Mouse (Mus musculus) gastrocnemius, postnatal 10 days (tissue): ENCODE measurements around the gene Tpm1. TPM values are rescaled to one million over a fixed set of nuclear protein-coding genes. Genes with fewer than 3 reads are reported as not detected.

Source experiments
- DNase-seq: peaks from one replicate; pipeline ENCODE4 v3.0.0; 2021; ENCODE audit warnings: mixed read lengths
- total RNA-seq, 2 experiments: library from RNA; stranded (reverse); gene quantifications; 2 replicates each; pipeline ENCODE4 v1.2.3; 2021

The Tpm1 gene
- total RNA-seq, 2 experiments from 2014 or later = 16,629 to 18,397 TPM

DNA sequence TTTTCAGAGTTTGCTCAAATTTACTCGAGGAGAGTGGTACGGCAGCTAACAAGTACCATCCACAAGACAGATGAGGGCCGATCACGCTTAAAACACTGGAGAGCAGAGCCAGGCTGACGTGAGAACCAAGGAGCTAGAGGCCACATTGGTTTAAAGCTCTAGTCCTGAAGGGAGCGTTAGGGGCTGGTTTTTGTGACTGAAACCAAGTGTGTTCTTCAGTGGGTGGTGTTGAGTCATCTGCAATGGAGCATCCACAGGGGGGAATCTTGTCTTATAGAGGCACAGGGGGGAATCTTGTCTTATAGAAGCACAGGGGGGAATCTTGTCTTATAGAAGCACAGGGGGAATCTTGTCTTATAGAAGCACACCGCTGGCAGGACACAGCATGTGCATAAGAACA, 22.3 kb downstream of the Tpm1 start:
- no peak for DNase-seq

DNA sequence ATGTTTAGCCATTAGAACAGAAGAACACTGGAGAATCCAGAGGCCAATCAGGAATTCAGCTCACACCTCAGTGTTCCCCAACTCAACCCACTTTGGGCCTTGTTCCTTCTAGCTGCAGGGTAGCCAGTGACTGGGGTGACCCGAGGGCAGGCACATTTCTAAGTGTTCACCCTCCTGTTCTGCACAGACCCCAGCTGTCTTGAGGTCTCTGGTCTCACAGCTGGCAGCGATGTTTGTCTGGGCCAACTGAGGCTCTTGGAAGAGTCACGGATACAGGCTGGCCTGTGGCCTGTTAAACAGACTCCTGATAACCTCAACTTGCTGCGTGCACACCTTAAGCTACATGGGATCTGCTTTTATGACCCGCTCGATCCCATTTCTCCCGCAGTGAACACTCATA, 23.1 kb downstream of the Tpm1 start:
- DNase-seq = peak; percentile 53

GRCm38 (mm10) chr9:67024889-67025692, 24.1 kb downstream of the Tpm1 start:
- peak; percentile 57 for DNase-seq

- DNase-seq = no peak
Measured at GRCm38 (mm10) chr9:67023371-67023770, 25.8 kb downstream of the Tpm1 start.

- DNase-seq = no peak
Measured at GRCm38 (mm10) chr9:67020063-67020462, 29.1 kb downstream of the Tpm1 start.

DNA sequence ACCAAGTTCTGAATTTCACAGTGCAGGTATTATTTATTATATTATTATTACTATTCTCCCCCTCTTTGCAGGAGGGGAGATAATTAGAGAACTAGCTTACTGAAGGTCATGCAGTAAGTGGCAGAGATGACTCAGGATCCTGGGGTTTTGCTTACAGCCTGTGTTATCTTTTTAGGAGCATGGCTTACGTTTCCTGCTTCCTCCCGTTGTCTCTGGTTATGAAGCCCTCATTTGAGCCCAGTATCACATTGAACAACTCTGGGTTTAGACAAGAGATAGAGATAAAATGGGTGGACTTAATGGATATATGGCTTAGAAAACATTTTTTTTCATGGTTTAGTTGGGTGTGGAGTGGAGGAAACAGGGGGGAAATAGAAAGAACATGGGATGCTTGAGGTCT, 35.7 kb downstream of the Tpm1 start:
- no peak for DNase-seq

- peak; percentile 87 for DNase-seq
Measured at GRCm38 (mm10) chr9:67012470-67012869, 36.7 kb downstream of the Tpm1 start.

DNA sequence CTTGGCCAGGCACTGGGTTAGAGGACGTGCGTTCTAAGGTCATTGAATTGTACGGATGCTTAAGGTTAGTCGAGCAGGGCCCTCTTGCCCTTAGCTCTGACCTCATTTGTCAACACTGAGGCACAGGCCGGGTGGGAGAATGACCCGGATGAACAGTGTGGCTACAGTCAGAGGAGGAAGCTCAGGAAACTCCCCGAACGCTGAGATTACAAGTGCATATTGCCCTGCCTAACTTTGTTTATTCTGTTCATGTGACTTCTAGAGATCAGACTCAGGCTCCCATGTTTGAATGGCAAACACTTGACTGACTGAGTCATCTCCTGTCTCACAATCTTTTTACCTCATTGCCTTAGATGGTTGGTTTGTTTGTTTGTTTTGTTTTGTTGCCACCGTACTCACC, 37.7 kb downstream of the Tpm1 start:
- no peak for DNase-seq

DNA sequence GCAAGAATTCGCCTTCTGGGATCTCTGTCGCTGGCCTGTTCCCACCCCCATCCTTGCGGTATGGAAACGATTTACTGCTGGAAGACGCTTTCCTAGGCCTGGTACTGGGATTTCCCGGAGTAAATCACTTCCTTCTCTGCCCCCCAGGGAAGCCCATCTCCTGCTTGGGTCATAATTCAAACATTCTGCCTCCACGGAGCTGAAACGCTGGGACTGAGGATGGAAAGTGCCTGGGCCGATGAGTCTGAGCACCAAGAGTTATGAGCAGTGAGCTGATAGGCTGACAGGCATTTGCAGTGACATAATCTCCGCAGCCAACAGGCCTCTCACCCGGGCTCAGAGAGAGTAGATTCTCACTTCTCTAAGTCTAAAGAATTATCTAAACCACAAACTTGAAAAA, 40.4 kb downstream of the Tpm1 start:
- no peak for DNase-seq

DNA sequence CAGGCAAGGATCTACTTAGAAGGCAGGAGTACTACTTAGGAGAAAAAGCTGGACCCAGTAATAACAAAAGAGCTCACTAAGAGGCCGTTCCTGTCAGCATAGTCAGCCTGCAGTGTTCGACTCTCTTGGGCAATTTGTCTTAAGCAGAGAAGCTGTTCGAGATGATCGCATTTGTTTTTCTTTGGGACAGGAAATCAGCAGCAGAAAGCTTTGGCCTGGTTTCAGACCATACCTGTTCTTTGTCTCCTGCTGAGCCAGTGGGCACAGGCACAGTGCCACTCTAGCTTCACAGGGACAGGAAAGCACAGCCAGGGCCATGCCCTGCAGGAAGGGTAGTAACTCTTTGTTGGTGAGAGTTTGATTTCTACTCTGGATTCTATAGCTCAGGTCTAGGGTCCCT, 42.8 kb downstream of the Tpm1 start:
- no peak for DNase-seq

GRCm38 (mm10) chr9:67005161-67005742, 44.0 kb downstream of the Tpm1 start:
- DNase-seq = no peak

DNA sequence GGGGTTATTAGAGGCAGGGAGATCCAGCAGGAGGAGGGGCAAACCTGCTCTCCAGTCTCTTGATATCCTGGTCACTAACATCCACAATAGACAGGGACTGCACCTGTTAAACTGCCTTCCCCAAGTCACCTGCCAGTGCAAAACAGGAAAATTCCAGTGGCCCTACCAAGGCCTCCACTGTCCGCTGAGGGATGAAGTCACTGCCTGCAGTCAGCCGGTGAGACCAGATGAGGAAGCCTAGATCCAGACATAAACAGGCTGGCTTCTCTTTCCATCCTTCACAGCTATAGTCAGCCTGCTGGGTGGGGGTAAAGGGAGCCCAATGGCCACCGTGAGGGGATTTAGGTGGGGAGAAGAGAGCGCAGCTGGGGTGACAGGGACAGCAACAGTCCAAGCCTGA, 45.5 kb downstream of the Tpm1 start:
- no peak for DNase-seq

DNA sequence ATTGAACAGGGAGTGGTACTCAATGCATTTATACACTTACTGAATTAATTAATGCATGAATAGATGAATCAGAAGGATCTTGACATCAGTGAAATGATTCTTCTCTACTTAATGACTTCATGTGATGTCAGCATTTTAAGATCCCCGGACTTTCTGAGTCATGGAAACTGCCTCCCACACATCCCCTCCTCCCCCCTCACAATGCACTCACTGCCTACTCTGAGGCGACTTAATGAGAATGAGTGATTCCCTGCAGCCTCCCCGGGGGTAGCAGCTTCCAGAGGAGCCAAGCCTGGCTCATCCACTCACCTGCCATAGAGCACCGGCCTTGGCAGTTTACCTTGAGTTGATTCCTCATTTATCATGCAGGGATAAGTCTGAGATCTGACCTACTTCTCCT, 46.0 kb downstream of the Tpm1 start:
- DNase-seq = no peak

GRCm38 (mm10) chr9:67001506-67001905, 47.7 kb downstream of the Tpm1 start:
- DNase-seq = no peak

- peak; percentile 82 for DNase-seq
Measured at GRCm38 (mm10) chr9:67001050-67001449, 48.2 kb downstream of the Tpm1 start.

- no peak for DNase-seq
Measured at GRCm38 (mm10) chr9:66999698-67000097, 49.5 kb downstream of the Tpm1 start.

DNA sequence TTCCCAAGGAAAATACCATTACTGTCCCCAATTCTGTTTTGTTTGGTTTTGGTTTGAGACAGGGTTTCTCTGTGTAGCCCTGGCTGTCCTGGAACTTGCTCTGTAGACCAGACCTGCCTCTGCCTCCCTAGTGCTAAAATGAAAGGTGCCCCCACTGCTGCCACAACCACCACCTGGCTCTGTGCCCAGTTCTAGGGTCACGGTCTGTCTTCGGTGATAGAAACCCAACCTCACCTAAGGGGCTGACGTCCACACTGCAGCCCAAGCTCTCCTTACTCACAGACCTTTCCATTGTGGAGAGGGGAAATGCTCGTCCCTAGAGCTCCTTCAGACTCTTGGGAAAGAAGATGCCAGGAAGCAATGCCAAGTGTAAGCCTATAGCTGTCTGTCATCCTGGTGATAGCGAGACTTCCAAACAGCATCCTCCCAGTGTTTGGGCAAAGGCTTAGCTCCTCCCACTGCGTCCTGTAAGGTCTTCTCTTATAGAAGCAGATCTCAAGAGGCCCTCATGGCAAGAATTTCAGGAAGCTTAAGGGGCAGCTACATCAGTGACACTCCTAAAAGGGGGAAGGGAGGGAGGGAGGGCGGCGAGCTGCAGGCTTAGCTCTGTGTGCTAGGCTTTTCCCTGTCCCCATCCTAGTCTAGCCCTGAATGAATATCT, 57.3 kb downstream of the Tpm1 start:
- DNase-seq = no peak

GRCm38 (mm10) chr9:66991021-66991749, 58.0 kb downstream of the Tpm1 start:
- DNase-seq = no peak

- DNase-seq = no peak
Measured at GRCm38 (mm10) chr9:66990046-66990445, 59.2 kb downstream of the Tpm1 start.

GRCm38 (mm10) chr9:66989581-66989980, 59.6 kb downstream of the Tpm1 start:
- no peak for DNase-seq

DNA sequence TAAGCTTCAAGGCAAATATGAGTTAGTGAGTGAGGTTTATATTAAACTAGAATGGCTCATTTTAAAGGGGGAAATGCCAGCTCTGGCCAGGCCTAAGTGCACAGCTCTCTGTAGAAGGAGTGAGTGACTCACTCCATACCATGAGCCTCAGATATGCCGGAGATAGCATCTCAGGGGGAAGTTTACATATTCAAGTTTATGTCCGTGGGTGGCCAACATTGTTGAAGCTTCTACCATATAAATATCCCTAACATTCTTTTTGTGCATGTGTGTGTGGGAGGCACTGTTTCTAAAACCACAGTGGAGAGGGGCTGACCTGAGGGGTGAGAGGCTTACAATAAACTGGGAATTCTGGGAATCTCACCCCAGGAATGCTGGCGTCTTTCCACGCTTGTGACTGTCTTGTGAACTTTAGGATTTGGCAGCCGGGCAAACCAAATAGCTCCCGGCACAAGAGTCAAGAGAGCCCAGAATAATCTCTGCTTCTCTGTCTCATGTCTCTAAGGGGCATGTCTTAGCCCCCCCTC, 60.3 kb downstream of the Tpm1 start:
- DNase-seq = peak; percentile 40

DNA sequence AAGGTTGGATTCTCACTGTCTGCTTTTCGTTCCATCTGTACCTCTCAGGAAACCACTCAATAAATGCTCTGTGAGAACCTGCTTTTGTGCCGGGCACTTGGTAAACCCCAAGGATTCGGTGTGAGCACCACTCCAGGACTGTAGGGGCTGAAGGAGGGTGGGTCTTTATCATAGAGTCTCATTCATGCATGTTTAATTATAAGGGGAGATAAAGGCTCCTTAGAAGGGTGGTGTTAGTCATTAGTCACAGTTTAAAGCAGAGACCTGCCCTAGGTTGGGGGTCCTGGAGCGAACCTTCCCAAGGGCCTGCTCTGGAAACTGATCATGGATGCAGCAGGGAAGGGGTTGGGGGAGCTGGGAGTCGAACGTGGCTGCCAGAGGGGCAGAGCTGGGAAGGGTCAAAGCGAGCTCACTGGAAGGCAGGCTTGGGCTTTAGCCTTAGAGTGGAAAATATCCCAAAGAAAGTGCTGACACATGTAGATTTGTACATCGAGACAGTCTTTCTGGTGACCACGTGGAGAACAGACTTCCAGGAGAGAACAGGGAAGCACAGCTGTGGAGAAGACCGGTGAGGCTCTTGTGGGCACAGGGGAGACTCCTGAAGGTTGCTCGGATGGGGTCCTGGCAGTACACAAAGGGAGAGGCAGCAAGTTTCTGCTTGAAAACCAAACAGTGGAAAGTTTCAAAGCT, 60.9 kb downstream of the Tpm1 start:
- DNase-seq = no peak
